Mouse (Mus musculus): ENCODE measurements around the gene Otol1.

DNA sequence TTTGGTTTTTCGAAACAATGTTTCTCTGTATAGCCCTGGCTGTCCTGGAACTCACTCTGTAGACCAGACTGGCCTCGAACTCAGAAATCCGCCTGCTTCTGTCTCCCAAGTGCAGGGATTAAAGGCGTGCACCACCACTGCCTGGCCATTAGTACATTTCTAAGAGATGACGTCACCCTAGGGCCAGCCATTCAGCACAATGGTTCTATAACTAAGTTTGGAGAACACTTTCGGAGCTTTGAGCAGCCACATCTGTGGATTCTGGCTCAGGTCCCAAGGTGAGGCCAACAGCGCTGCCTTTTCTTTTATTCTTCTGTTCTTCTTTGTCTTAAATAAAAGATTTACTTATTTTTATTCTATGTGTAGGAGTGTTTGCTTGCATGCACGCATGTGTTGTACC is 3.0 kb upstream of the Otol1 start:
- no peak for TF ChIP-seq POLR2A (IDR thresholded peaks at IDR 0.05; ENCODE audit: low read depth, low read length)
- TF ChIP-seq ZC3H11A (IDR thresholded peaks at IDR 0.05; ENCODE audit: low read depth, low read length): no peak
- no peak for TF ChIP-seq MAX (IDR thresholded peaks at IDR 0.05; ENCODE audit: low read length)
- TF ChIP-seq EP300 (IDR thresholded peaks at IDR 0.05; ENCODE audit: low read length): no peak
- TF ChIP-seq CHD1 (IDR thresholded peaks at IDR 0.05; ENCODE audit: low read depth, low read length): no peak
- TF ChIP-seq POLR2AphosphoS2 (IDR thresholded peaks at IDR 0.05; ENCODE audit: low read depth, low read length): no peak
- TF ChIP-seq CTCF (conservative IDR thresholded peaks at IDR 0.05 in 1 of 2, IDR thresholded peaks at IDR 0.05 in 1 of 2; ENCODE audit: low read depth in 2 of 2, low read length in 2 of 2): no peak
- no peak for TF ChIP-seq JUN (IDR thresholded peaks at IDR 0.05; ENCODE audit: insufficient read depth, low read depth, low read length)
- TF ChIP-seq TBP (conservative IDR thresholded peaks at IDR 0.05; ENCODE audit: low read depth, low read length): no peak

All from CH12.LX (cell line).